In the genomic region with DNA sequence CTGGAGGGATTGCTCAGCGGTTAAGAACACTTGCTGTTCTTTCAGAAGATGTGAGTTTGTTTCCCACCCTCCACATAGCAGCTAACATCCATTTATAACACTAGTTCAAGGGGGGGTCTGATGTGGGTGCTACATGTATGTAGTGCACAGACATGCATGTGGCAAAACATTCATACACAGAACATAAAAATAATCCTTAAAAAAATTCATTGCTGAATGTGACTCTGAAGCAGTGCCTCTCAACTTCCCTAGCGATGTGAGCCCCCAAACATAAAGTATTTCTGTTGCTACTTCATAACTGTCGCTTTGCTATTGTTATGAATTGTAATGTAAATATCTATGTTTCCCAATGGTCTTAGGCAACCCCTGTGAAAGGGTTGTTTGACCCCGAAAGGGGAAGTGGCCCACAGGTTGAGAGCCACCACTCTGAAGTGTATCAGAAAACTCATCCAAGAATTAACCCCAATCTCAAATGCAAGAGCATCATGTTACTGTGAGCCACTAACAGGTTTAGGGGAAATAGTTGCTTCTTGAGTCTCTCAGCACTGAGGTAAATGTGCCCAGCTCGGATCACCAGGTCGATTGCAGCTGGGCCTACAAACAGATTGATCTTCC, we compare ENCODE assay signal across 28 mouse cellular contexts. TPM values are rescaled to one million over a fixed set of nuclear protein-coding genes. Genes with fewer than 3 reads are reported as not detected.
DNase-seq lines count a peak whose midpoint lies in the region; ATAC-seq lines count a peak whose summit lies in the region.
"Had no signal": no experiment of that assay in that cellular context is flagged by ENCODE, and none has a peak within 500 bp of the region (broad histone marks: within the 10 kb centered on the region; RNA-seq: fewer than 3 reads in every experiment).

No protein-coding gene starts in this region.

- H3K4me1 ChIP-seq in kidney, embryonic 14.5 days (ENCODE audit: control insufficient read depth, insufficient read depth, low read length) = peaks cover 7% of the 10 kb centered on the region
- H3K4me1 ChIP-seq: embryonic facial prominence, embryonic 13.5 days had no signal

- H3K9me3 ChIP-seq in kidney, embryonic 14.5 days (ENCODE audit: control insufficient read depth, low read length) = no peaks in the 10 kb centered on the region
- H3K9me3 ChIP-seq: embryonic facial prominence, embryonic 13.5 days; forebrain, embryonic 12.5 days; heart, embryonic 12.5 days; hindbrain, embryonic 13.5 days had no signal

- 61% methylated on average over 6 of the region's 6 CpGs for WGBS in kidney, embryonic 14.5 days

- no peak overlapping the region for H3K9ac ChIP-seq in kidney, embryonic 14.5 days (ENCODE audit: low read depth, low read length)
- H3K9ac ChIP-seq: embryonic facial prominence, embryonic 13.5 days; forebrain, embryonic 12.5 days; heart, embryonic 12.5 days; hindbrain, embryonic 13.5 days had no signal

- no peaks in the 10 kb centered on the region for H3K27me3 ChIP-seq in splenic B cell, adult 2 months (ENCODE audit: control insufficient read depth, insufficient read depth, low read length, poor library complexity, severe bottlenecking)
- H3K27me3 ChIP-seq in kidney, embryonic 14.5 days (ENCODE audit: control insufficient read depth, insufficient read depth, low read length) = no peaks in the 10 kb centered on the region
- H3K27me3 ChIP-seq: embryonic facial prominence, embryonic 13.5 days; forebrain, embryonic 12.5 days; heart, embryonic 12.5 days; hindbrain, embryonic 13.5 days had no signal

- peak; percentile 17 to 31 for DNase-seq in spleen, postnatal 36 days (ENCODE audit: low spot score in 2 of 2)
- DNase-seq in spleen, postnatal 10 days (ENCODE audit: low spot score in 2 of 2) = no peak
- peak; percentile 52 for DNase-seq in splenic B cell, adult 2 months (ENCODE audit: low read depth, low spot score)
- DNase-seq in kidney, adult 18-20 months = no peak
- DNase-seq in thymus, postnatal 14 days = no peak
- DNase-seq: adrenal gland, postnatal 10 days; cerebellum, adult 11-12 months; cerebellum, adult 9-10 months; cerebellum, postnatal 25 days; gastrocnemius, postnatal 10 days; heart, postnatal 36 days had no signal

- peak; percentile 77 for ATAC-seq in common myeloid progenitor, adult 5-6 weeks (replicated peaks; ENCODE audit: low read depth, poor library complexity, severe bottlenecking)
- peak; percentile 94 for ATAC-seq in megakaryocyte progenitor cell, adult 5-6 weeks (replicated peaks; ENCODE audit: poor library complexity)
- no peak for ATAC-seq in kidney, embryonic 14.5 days (ENCODE audit: low FRiP score, low TSS enrichment)
- ATAC-seq: CD4-positive, CD25-positive, alpha-beta regulatory T cell, adult 4 months; forebrain, embryonic 16.5 days; hindbrain, postnatal 0 days had no signal

- no peak overlapping the region for H3K4me3 ChIP-seq in kidney, embryonic 14.5 days (ENCODE audit: low read length)
- H3K4me3 ChIP-seq: embryonic facial prominence, embryonic 13.5 days; forebrain, embryonic 12.5 days; heart, embryonic 12.5 days; hindbrain, embryonic 13.5 days had no signal

- H3K27ac ChIP-seq in kidney, embryonic 14.5 days (ENCODE audit: low read depth, low read length) = no peak overlapping the region
- H3K27ac ChIP-seq: embryonic facial prominence, embryonic 13.5 days; forebrain, embryonic 12.5 days; hindbrain, embryonic 13.5 days; hindbrain, postnatal 0 days had no signal

- no peaks in the 10 kb centered on the region for H3K36me3 ChIP-seq in splenic B cell, adult 2 months (ENCODE audit: control insufficient read depth, insufficient read depth, low read length, poor library complexity, severe bottlenecking)
- H3K36me3 ChIP-seq in kidney, embryonic 14.5 days (ENCODE audit: control insufficient read depth, insufficient read depth, low read length) = no peaks in the 10 kb centered on the region
- H3K36me3 ChIP-seq: embryonic facial prominence, embryonic 13.5 days; forebrain, embryonic 12.5 days; heart, embryonic 12.5 days; hindbrain, embryonic 13.5 days had no signal

- no peak overlapping the region for H3K4me2 ChIP-seq in kidney, embryonic 14.5 days (replicated peaks; ENCODE audit: low read depth, low read length)
- H3K4me2 ChIP-seq: embryonic facial prominence, embryonic 13.5 days; forebrain, embryonic 12.5 days; heart, embryonic 12.5 days; hindbrain, embryonic 13.5 days had no signal

RNA-seq across cellular contexts. Expression of a gene that starts 15.6 kb away (rescaled TPM):
- not detected in 2 replicates for total RNA-seq in common myeloid progenitor, adult 5-6 weeks (2017)
- total RNA-seq in megakaryocyte progenitor cell, adult 5-6 weeks (2015) = 0.07 and 0.12 TPM in 2 replicates
- total RNA-seq in megakaryocyte progenitor cell, adult 5-6 weeks (2017) = 0.08 and 0.51 TPM in 2 replicates
- 0.14 and 0.18 TPM in 2 replicates for polyA plus RNA-seq in kidney, embryonic 14.5 days (2014; fragmentation: Nextera tagmentation; extraction: Ambion mirVana)
- total RNA-seq: adrenal gland, postnatal 10 days; adrenal gland, postnatal 4 days; gastrocnemius, postnatal 10 days; gastrocnemius, postnatal 4 days; heart, adult 8-10 months; heart, postnatal 36 days; MEL had no signal
- polyA plus RNA-seq: brain, embryonic 14.5 days; embryonic facial prominence, embryonic 13.5 days; forebrain, embryonic 12.5 days; forebrain, embryonic 16.5 days; frontal cortex, adult 2 months; heart, embryonic 12.5 days; heart, embryonic 16.5 days; hindbrain, embryonic 13.5 days had no signal

Comparison
In these comparisons a context has a peak if more than half of its experiments do, and no peak if none do; other contexts are left out.
1. DNase-seq: peak in spleen, postnatal 36 days (2 of 2) and splenic B cell, adult 2 months (single experiment); none in spleen, postnatal 10 days (0 of 2), kidney, adult 18-20 months (single experiment) and thymus, postnatal 14 days (single experiment).